Comparison of ENCODE assay signal across 8 mouse cellular contexts in the genomic region with DNA sequence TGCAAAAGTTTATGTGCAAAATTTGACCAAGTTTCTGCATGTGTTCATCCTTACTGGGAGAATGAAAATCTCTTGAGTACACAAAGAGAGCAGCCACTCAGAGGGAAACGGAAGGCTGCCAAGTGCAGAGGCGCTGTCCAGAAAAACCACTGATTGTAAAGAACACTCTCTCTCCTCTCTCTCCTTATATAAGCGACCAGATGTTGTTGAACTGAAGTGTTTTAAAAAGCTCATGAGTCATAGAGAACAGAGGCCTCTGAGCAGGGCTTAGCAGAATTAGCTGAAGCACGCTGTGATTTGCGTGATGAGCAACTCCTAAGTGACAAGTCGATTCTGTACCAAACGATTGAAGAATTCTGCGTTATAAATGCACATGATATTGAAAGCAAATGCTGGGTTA.
DNase-seq lines count a peak whose midpoint lies in the region; ATAC-seq and TF ChIP-seq lines count a peak whose summit lies in the region.

No protein-coding gene starts in this region.

- H3K4me2 ChIP-seq in myocyte (ENCODE audit: low read depth) = peak overlapping the region; percentile 57

- peak; percentile 11 to 39 for DNase-seq in adrenal gland, adult (ENCODE audit: inconsistent age in 2 of 2, low spot score in 1 of 2)
- DNase-seq in adrenal gland, adult 2 months = no peak
- DNase-seq in 416B (ENCODE audit: low read depth) = peak; percentile 6
- DNase-seq in gastrocnemius, adult 18-20 months (ENCODE audit: low spot score) = peak; percentile 24
- DNase-seq in left cerebral cortex, adult 11 months (ENCODE audit: low spot score) = peak; percentile 77
- no peak for DNase-seq in cerebellum, adult 18-20 months

- H3K27me3 ChIP-seq in myocyte (ENCODE audit: control insufficient read depth, insufficient read depth, insufficient read length) = no peaks in the 10 kb centered on the region

- H3K79me2 ChIP-seq in myocyte (ENCODE audit: control insufficient read depth, insufficient read depth) = no peaks in the 10 kb centered on the region

- no peak for TF ChIP-seq POLR2A in myocyte (IDR thresholded peaks at IDR 0.05; ENCODE audit: insufficient read length, low read depth)

- H3ac ChIP-seq in myocyte (ENCODE audit: control insufficient read depth, insufficient read length) = no peak overlapping the region

- no peaks in the 10 kb centered on the region for H3K36me3 ChIP-seq in myocyte (ENCODE audit: control insufficient read depth, insufficient read depth)

- H3K4me3 ChIP-seq in myocyte = no peak overlapping the region

- ATAC-seq in inflammation-experienced regulatory T-cells, adult 6 months = no peak

TF ChIP-seq in myocyte, 11 proteins besides CTCF, POLR2A, EP300 and RAD21:
- TF ChIP-seq CEBPB (IDR thresholded peaks at IDR 0.05; ENCODE audit: insufficient read depth, poor library complexity, severe bottlenecking) (no peak), SRF (IDR thresholded peaks at IDR 0.05; ENCODE audit: control insufficient read depth, insufficient read length, low read depth) (no peak), TCF3 (IDR thresholded peaks at IDR 0.05; ENCODE audit: insufficient read length, low read depth) (no peak), MAX (IDR thresholded peaks at IDR 0.05; ENCODE audit: low read depth) (no peak), MYOG (IDR thresholded peaks at IDR 0.05; ENCODE audit: control insufficient read depth in 1 of 3, insufficient read depth in 1 of 3, insufficient read length in 2 of 3, low read depth in 2 of 3) (no peak), TCF12 (IDR thresholded peaks at IDR 0.05; ENCODE audit: insufficient read depth, poor library complexity, severe bottlenecking) (no peak), MYOD1 (IDR thresholded peaks at IDR 0.05; ENCODE audit: control insufficient read depth in 1 of 3, insufficient read length in 2 of 3, low read depth in 2 of 3) (no peak)

Comparison
In these comparisons a context has a peak if more than half of its experiments do, and no peak if none do; other contexts are left out.
1. DNase-seq: peak in adrenal gland, adult (2 of 2), 416B (single experiment), gastrocnemius, adult 18-20 months (single experiment) and left cerebral cortex, adult 11 months (single experiment); none in adrenal gland, adult 2 months (single experiment) and cerebellum, adult 18-20 months (0 of 2).